Mouse (Mus musculus): ENCODE measurements around the gene Cdk11b. TPM values are rescaled to one million over a fixed set of nuclear protein-coding genes. Genes with fewer than 3 reads are reported as not detected.
A peak's percentile ranks its signal among the peaks of the same experiment; 100 is the strongest.

The Cdk11b gene
- total and polyA plus RNA-seq, 3 experiments: 15.6 to 82.0 (median 26.6) TPM

GRCm38 (mm10) chr4:155695531-155696062 is 70.9 kb downstream of the Cdk11b start:
- DNase-seq (ENCODE audit: extremely low read depth): no peak
- Histone ChIP-seq H3K4me3 (replicated peaks in 1 of 3; ENCODE audit: low read depth in 2 of 3, low read length in 2 of 3, poor library complexity in 1 of 3) (peak overlapping the region in 2 of 3 experiments; percentile 55 to 69), H3K4me2 (ENCODE audit: insufficient read depth, low read depth, poor library complexity, severe bottlenecking) (peak overlapping the region; percentile 79), H3K27me3 (replicated peaks) (peaks cover 26% of the 10 kb centered on the region), H3K79me2 (replicated peaks; ENCODE audit: control insufficient read depth, extremely low read depth, insufficient read depth, poor library complexity, severe bottlenecking) (no peaks in the 10 kb centered on the region), H3K36me3 (replicated peaks in 1 of 2; ENCODE audit: control insufficient read depth in 1 of 2, insufficient read depth in 1 of 2, low read length in 1 of 2) (no peaks in the 10 kb centered on the region), H3K4me1 (ENCODE audit: control insufficient read depth in 1 of 2, insufficient read depth in 2 of 2) (peaks cover 24 to 44% of the 10 kb centered on the region in 2 experiments), H3K9me3 (replicated peaks; ENCODE audit: low read length) (peaks cover 3% of the 10 kb centered on the region), H3K27ac (ENCODE audit: insufficient read depth, low read depth) (no peak overlapping the region), H3K9ac (ENCODE audit: insufficient read depth, low read depth) (peak overlapping the region; percentile 53; the same call in 1 of the 2 replicates)
- dilution Hi-C loops (cut with MboI; ENCODE audit: extremely low pct_ligation_motif_present, extremely low pct_unique_long_range_greater_than_20kb, low sequenced_read_pairs) (no loop called here), in situ Hi-C loops (cut with MboI; ENCODE audit: low pct_ligation_motif_present, low pct_unique_long_range_greater_than_20kb, low sequenced_read_pairs) (loop anchor here (10.0 kb wide), 1 partner anchor 211 kb away; no protein-coding TSS in a partner anchor)
- TF ChIP-seq HCFC1 (IDR thresholded peaks at IDR 0.05; ENCODE audit: low read depth, low read length) (no peak), NELFE (IDR thresholded peaks at IDR 0.05; ENCODE audit: low read depth, low read length) (no peak), ZNF384 (IDR thresholded peaks at IDR 0.05; ENCODE audit: low read depth, low read length) (no peak), CHD1 (IDR thresholded peaks at IDR 0.05; ENCODE audit: low read depth, low read length) (no peak), JUND (conservative IDR thresholded peaks at IDR 0.05; ENCODE audit: low read depth, low read length) (no peak), CTCF (conservative IDR thresholded peaks at IDR 0.05 in 1 of 2, IDR thresholded peaks at IDR 0.05 in 1 of 2; ENCODE audit: low read depth in 2 of 2, low read length in 2 of 2) (no peak), MAFK (IDR thresholded peaks at IDR 0.05; ENCODE audit: insufficient replicate concordance, low read length) (no peak), NRF1 (IDR thresholded peaks at IDR 0.05; ENCODE audit: low read depth, low read length) (no peak), MAZ (IDR thresholded peaks at IDR 0.05; ENCODE audit: low read depth, low read length) (no peak), ELF1 (IDR thresholded peaks at IDR 0.05; ENCODE audit: low read depth, low read length) (no peak), ETS1 (conservative IDR thresholded peaks at IDR 0.05; ENCODE audit: low read depth, low read length) (no peak), ZMIZ1 (IDR thresholded peaks at IDR 0.05; ENCODE audit: low read depth, low read length) (no peak), EP300 (IDR thresholded peaks at IDR 0.05; ENCODE audit: low read length) (no peak), UBTF (IDR thresholded peaks at IDR 0.05; ENCODE audit: low read depth, low read length) (no peak), RAD21 (IDR thresholded peaks at IDR 0.05; ENCODE audit: low read depth, low read length) (no peak), CHD2 (IDR thresholded peaks at IDR 0.05; ENCODE audit: low read length) (no peak), GABPA (IDR thresholded peaks at IDR 0.05; ENCODE audit: insufficient replicate concordance, low read depth, low read length) (no peak), IRF4 (IDR thresholded peaks at IDR 0.05; ENCODE audit: low read depth, low read length) (no peak), E2F4 (IDR thresholded peaks at IDR 0.05; ENCODE audit: insufficient replicate concordance, low read depth, low read length) (no peak)

All from CH12.LX (cell line).